Mouse (Mus musculus): Measurements from ENCODE around the gene Mkrn2os.

DNA sequence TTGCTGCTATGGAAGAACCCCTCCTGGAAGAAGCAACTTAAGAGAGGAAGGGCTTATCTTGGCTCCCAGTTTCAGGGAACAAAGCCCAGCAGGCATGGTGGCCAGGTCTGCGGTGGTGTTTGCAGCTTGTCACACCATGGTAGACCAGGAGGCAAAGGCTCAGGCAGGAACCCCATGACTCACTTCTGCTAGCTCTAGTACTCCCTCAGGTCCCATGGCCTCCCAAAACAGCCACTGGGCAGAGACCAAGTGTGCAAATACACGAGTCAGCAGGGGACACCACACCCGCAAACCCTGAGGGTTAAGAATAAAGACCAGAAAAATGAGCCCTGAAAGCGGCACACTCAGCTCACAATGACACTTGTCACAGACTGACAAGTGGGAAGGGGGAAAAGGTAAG is 56.2 kb downstream of the Mkrn2os start:
- TF ChIP-seq ZNF384 (IDR thresholded peaks at IDR 0.05; ENCODE audit: low read depth, low read length) (no peak), CHD2 (IDR thresholded peaks at IDR 0.05; ENCODE audit: low read depth, low read length) (no peak), MAFK (IDR thresholded peaks at IDR 0.05; ENCODE audit: insufficient read depth, low read depth, low read length) (no peak), HCFC1 (IDR thresholded peaks at IDR 0.05; ENCODE audit: borderline replicate concordance, insufficient read depth, low read length) (no peak)
